Mouse (Mus musculus) urinary bladder, postnatal 14 days (tissue): Measurements from ENCODE around the gene Tas1r1.
"Not testable (repeated sequence)": the region's sequence is repeated elsewhere in the genome, so short reads cannot be mapped to it uniquely, and the experiment has no call there.

Source experiments
- DNase-seq: peaks from one replicate; pipeline ENCODE4 v3.0.0; 2021; ENCODE audit warnings: low spot score

Tas1r1 gene

DNA sequence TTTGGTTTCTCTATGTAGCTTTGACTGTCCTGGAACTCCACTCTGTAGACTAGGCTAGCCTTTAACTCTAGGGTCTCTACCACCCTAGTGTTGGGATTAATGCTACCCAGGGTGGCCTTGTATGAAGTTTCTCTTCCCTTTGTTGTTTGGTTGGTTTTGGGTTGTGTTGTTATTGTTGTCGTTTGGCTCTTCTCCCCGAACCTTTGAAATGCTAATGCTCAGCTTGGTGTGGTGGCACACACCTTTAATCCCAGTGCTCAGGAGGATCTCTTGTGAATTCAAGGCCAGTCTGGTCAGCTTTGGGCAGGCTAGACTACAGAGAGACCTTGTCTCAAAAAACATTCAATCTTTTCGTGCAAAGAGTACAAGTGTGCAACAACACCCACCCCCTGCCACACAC lies 4.8 kb upstream of the Tas1r1 start:
- DNase-seq: no peak

DNA sequence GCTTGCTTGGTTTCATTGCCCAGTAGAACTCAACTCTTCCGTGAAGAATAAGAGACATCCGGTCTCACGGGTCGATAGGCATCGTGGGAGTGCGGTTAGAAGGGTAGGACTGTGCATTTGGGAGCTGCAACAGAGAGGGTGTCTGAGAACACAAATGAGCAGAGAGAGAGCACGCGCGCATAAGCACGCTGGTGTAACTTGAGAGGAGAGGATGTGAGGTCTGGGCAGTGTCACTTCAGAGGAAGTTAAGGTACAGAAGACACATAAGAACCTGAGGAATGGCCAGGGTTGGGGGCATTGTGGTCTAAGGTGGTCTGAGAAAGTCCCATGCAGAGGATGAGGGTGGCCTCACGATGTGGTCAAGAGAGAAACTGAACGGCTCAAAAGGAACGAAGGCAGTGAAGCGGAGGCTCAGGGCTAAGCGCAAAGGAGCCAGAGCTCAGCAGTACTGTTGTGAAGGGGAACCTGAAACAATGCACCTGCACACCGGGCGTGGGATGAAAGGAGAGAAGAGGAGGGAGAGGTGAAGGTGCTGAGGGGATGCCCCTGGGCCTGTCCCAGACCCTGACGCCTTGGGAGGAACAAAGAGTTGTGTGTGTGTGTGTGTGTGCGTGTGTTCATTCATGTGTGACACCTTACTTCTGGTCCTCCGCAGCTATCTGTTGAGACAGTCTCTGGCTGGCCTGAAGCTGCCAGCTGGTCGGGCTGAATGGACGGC lies 3.7 kb upstream of the Tas1r1 start:
- DNase-seq: no peak

DNA sequence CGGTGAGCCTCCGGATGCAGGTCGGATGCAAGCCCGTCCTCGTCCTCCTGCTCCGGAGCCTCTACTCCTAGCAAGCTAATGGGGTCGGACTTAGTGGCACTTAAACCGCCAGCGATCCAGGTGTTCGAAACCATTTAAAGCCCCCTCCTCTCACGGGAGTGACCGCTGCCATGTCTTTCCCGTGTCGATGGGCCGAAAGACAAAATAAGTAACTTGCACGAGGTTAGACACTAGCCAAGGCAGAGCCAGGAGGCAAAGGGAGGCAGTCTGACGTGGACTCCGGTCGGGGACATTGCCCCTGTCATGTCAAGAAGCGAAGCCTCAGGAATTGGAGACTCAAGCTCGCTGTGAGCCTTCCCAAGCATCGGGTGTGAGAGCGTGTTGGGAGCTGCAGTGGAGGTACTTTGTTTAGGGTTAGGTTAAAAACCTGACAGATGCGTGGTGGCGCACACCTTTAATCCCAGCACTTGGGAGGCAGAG lies 1.5 kb upstream of the Tas1r1 start:
- DNase-seq: no peak

DNA sequence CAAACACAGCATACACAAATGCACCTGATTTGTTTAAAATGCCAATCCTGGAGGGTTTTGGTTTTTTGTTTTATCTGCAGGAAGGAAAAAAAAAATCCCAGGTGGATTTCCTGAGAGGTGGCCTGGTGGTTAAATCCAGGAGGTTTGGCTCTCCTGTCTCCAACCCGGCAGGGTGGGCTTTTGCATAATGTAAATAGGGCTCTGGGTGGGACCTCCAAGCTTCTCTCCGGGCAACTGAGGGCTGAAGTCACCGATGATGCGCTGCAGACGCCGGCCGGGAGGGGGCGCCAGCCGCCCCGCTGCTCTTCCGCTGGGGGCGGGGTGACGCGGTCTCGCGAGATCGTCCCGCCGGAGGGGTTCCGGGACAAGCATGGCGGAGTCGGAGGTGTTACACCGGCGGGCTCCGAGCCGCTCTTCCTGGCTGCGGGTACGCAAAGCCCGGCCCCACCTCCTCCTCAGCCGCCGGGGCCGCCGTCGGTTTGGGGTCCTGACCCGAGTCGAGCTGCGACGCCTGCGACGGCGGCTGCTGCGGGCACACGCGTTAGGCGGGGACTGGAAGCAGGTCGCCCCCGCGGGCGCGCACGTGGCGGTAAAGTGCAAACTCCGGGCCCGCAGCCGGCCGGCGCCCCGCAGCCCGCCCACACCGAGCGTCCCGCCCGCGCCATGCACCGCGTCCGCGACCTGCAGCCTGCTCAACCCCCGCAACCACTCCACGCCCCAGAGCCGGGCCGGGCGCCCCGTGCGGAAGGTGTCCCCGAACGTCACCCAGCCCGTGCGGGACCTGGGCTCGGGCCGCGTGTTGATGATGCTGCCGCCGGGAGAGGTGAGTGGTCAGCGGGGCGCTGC lies 840 bp upstream of the Tas1r1 start, which contains the start of gene Nol9:
Gene Nol9, plus strand, starts transcription at position 337 of the 846 bp plus-strand sequence.
- peak; percentile 94 for DNase-seq

DNA sequence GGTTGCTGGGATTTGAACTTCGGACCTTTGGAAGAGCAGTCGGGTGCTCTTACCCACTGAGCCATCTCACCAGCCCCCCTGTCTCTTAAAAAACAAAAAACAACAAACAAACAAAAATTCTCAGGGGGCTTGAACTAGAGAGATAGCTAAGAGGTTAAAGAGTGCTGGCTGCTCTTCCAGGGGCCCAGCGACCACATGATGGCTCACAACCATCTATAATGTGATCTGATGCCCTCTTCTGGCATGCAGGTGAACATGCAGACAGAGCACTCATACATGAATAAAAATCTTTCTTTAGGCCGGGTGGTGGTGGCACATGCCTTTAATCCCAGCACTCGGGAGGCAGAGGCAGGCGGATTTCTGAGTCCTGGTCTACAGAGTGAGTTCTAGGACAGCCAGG lies 1.9 kb downstream of the Tas1r1 start:
- DNase-seq: not testable (repeated sequence)

DNA sequence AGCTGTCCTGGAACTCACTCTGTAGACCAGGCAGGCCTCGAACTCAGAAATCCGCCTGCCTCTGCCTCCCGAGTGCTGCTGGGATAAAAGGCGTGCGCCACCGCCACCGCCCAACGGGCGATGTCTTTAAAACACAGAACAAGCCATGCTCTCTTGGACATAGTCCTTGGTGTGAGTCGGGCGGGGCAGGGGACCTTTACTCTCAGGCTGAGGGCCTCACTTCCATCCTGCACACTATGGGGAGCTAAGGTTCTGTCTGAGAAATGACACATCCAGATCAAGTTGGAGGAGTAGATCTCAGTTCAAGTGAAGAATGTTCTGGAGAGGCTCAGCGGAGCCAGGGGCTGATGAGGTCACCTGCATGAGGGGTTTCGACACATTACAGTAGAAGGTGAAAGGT lies 5.4 kb downstream of the Tas1r1 start:
- DNase-seq: no peak

DNA sequence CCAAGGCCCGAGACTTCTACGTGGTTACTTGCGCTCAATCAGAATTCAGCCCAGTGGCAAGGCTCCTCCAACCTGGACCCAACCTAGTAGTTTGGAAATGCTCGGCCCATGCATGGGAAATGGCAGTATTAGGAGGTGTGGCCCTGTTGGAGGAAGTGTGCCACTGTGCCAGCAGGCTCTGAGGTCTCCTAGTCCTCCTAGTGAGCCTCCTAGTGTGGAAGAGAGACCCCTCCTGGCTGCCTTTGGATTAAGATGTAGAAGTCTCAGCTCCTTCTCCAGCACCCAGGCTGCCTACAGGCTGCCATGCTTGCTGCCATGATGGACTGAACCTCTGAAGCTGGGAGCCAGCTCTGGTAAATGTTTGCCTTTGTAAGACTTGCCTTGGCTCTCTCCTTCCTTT lies 8.4 kb downstream of the Tas1r1 start:
- DNase-seq: no peak

DNA sequence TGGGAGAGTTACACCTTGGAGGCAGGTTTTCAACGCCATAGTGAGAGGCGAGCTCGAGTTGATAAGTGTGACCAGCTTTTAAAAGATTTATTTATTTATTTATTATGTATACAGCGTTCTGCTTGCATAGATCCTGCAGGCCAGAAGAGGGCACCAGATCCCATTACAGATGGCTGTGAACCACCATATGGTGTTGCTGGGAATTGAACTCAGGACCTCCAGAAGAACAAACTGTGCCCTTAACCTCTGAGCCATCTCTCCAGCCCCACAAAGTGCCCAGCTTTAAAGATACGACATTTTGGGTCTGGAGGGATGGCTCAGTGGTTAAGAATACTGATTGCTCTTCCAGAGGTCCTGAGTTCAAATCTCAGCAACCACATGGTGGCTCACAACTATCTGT lies 9.3 kb downstream of the Tas1r1 start:
- no peak for DNase-seq

DNA sequence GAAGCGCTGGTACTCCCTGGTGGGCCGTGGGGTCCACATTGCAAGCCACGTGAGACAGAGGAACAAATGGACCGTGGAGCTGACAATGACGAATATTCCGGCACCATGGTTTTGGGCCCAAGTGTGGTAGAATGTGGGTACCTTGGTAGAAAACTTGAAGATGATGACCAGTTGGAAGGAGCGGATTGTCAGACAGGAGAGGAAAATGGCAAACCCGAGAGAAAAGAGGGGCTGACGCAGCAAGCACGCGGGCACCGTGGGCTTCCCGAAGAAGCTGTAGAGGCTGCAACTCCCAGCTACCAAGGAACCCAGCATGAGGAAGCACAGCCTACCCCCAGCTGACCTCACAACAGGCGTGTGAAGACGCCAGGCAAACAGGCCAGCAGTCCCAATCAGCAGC lies 9.9 kb downstream of the Tas1r1 start:
- no peak for DNase-seq

DNA sequence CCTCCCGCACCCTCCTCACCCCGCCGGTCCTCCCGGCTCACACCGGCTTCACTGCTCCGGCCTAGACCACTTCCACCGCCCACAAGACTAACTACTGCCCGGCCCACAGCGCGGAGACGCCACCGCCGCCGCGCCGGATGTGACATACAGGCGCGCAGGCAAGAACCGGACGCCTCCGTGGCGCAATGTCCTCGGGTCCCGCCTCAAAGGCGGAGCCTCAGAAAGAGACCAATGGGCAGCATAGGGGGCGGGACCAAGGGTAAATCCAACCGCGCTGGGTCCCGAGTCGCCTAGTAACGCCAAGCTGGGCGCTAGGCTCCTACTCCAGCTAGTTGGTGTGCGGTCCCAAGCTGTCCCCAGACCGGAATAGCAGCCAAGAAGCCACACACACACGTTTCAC lies 10.8 kb downstream of the Tas1r1 start, which contains the start of gene Zbtb48:
Gene Zbtb48, minus strand, starts transcription at position 148 of the 400 bp plus-strand sequence.
- peak; percentile 97 for DNase-seq

DNA sequence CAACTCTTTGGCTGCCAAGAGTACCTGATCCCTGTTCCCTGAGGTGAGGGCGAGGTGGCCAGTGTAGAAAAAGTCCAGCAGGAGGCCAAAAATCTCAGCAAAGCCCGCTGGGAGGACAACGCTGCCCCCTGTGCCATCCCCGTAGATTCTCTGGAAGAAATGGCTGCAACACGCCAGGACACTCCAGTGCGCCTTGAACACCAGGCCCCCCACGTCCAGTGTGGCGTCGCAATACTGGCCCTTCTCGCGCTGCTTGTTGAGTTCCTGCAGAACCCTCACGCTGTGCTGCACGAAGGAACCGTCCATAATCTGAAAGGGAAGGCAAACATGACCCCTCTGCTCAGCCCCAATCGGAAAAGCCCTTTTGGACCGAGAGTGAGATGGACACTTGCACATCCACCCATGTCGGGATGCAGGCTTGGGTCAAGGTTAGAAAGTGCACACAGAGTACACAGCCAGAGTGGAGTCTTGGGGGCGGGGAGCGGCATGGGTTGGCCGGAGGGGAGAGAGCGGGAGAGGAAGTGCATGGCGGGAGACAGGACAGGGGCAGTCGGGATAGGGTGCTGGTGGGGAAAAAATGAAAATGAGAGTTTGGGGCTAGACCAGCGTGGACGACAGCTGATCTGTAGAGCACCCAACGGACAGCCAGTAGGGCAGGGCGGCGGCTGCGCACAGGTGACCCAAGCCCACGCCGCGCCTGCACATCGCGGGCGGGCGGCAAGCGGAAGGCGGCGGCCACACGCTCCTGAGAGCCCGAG lies 11.4 kb downstream of the Tas1r1 start:
- DNase-seq: peak; percentile 30

DNA sequence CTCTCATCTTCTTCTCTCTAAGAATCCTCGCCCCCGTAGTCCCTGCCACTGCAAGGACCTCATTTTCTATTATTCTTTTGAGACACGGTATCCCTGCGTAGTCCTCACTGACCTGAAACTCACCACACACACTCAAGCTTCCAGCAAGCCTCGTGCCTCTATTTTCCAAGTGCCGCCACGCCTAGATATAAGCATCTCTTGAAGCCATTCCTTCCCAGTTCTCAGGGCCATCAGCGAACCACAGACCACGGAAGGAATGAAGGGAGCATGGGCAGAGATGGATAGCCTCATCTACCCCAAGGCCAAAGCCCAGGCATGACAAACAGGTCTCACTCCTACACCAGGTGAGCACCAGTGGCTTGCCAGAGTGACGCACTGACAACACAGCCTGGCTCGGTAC lies 13.8 kb downstream of the Tas1r1 start:
- DNase-seq: no peak

DNA sequence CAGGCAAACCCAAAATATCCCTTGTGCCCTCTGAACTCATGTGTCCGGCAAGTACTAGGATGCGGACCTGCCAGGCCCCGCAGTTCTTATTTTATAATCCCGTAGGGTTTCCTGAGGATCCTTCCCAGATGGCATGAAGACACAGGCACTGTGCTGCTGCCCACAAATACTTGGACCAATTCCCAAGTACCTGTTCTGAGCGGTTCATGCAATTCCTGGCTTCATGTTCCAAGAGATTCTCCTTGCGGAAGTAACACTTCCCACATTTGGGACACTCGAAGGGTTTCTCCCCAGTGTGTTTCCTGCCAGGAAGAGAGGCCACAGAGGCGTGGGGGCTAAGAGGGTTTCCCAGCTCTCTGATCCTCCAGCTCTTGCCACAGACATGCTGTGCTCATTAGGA lies 15.9 kb downstream of the Tas1r1 start:
- no peak for DNase-seq

DNA sequence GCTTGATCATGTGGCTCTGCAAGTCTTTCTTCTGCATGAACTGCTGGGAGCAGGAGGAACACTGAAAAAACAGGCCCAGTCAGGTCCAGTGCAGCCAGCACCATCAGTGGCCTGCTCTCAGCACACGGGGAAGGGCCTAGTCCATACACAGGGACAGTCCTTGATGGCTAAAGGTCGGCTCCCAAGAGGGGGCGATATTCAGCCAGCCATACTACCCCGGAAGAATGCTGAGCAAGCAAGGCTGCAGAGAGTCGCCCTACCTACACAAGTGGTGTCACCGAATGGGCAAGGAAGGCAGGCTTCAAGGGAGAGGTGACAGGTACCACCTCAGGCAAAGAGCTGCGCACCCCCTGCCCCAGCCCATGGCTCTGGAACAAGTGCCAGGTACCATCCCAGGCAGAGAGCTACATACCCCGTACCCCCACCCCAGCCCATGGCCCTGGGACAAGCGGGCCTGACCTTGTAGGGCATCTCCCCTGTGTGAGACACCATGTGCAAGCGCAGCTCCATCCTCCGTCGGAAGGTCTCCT lies 16.7 kb downstream of the Tas1r1 start:
- DNase-seq: no peak

DNA sequence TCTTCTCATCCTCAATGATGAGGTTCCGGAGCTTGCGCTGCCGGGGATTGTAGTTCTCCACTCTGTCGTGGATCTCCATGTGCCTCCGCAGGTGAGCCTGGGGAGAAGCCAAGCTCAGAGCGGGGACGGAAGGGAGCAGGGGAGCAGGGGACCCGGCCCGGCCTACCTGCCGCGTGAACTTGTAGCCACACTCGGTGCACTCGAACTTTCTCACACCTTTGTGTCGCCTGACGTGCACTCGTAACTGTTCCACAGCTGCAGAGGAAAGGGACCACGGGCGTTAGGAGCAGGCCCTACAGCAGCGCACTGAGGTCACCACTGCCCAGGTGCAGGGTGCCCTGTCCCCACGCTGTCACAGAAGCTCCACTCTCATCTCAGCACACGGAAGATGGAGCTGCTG lies 18.3 kb downstream of the Tas1r1 start:
- no peak for DNase-seq

DNA sequence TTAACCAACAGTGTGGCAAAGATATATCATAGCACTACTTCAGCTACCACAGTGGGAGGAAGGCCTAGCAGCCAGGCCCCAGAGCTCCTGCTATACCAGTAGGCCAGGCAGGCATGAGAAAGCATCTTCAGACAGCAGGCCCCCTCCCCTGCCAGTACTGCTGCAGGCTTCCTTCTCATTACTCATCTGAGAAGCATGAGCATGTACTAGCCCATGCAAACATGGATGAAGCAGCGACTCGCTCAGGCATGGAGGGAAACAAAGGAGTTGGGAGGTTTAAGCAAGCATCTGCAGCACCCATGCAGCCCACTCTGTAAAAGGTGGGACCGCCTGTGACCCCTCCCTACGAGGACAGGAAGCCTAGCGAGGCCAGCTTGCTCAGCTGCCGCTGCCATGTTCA lies 19.3 kb downstream of the Tas1r1 start:
- no peak for DNase-seq

DNA sequence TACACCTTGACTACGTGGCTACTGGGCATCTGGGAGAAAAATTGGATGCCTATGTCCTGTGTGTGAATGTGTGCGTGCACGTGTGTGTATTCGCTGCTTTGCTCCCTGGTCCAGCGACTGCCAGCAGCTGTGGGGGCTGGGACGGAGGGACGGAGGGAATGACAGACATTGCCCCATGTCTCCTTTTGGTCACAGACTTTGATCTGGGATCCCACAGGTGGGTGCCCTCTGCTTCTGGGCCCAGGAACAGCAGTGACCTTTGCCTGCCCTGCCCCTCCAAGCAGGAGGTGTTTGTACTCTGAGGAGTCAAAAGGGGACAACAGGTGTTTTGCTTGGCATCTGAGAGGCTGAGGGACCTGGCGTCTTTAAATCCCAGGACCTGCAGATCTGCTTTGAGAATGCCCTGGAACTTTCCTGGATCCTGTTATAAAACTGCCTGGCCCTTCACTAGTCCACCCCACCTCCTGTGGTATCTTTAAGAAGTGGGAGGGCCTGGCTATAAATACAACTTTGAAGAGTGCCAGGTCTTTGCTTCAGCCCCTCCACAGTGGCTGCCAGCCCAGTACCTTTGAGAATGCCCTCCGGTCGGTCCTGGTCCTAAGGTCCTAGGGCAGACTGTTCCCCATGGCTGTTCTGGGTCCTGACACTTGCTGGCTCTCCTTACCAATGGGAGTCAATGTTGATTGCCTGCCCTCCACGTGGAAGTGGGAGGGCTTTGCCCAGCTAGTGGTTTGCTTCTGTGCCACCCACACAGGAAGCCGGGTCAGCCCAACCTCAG lies 25.1 kb downstream of the Tas1r1 start:
- DNase-seq: no peak

DNA sequence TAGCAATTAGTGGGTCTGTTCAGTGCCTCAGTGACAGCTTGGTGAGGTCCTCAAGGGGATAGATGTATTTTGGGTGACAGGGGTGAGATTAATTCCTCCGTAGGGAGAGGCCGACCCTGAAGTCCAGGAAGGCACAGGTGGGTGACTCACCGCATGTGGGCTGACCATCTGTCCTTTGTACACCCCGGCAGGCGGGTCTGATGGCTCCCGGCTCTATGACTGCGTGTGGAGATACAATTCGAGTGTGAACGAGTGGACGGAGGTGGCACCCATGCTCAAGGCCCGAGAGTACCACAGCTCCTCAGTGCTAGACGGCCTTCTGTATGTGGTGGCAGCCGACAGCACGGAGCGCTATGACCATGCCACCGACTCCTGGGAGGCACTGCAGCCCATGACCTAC lies 26.3 kb downstream of the Tas1r1 start:
- DNase-seq: no peak

DNA sequence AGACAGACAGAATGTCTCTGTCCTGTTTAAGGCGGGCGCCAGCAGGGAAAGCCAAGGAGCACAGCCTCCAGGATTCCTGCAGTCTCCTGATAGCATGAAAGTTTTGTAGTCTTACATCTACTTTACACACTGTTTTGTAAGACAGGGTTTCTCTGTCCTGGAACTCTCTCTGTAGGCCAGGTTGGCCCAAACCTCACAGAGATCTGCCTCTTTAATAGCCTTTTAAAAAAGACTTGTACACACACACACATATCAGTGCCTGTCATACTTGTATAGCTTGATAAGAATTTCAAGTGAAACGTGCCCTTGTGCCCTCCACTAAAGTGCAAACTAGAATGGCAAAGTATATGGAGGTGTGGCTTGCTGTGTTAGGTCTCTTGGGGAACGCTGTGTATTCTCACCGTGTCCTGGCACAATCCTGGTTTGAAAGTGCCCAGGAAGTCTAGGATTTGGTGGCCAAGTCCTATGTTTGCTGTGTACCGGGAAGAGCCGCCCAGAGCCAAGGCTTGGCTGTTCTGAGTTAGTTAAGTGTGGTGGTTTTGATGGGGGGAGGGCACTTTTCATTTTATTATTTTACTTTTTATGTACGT lies 27.1 kb downstream of the Tas1r1 start:
- no peak for DNase-seq

DNA sequence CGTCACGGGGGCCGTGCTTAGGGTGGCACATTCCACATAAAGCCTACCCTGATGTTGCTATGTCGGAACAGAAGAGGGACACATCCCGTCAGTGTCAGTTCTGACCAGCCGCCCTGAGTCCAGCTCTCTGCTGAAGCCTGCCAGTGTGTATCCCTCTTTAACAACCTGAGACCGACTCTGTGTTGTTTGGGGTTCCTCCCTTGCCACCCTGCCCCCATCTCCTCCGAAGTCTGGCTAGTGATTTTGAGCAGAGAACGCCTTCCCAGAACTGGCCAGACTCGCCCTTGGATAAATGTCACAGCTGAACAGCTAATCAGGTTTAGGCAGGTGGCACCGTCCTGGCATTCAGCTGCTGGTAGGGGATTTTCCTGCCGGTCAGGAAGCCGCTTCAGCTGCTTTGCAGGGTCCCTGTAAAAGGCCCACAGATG lies 27.6 kb downstream of the Tas1r1 start:
- DNase-seq: peak; percentile 39

DNA sequence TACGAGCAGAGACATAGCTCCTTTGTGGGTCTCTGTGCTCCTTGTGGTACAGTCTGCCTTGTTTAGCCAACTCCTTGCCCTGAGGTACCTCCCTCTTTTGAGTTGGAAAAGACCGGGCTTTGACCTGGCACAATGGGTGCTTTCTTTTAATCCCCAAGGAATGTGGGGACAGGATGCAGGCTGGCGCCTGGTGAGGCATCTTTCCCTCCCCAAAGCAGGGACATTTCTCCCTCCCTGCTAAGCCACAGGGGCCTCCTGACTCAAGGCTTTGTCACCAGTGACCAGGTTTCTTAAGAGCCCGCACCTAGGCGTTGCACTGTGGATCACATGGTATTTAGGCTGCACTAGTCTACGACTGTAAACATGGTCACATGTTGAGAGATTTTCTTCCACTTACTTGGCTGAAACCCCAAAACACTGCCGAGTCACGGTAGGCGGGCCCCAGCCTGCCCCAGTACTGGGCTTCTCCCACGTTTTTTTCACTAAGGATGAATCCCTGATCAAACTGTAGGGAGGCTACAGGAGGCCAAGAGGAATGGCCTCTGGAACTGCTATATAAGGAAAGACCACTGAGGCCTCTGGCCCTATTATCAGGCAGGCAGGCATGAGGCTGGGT lies 28.2 kb downstream of the Tas1r1 start:
- peak; percentile 72 for DNase-seq
